Mouse (Mus musculus) bone marrow macrophage, adult 2 months (primary cell): ENCODE results near the gene Ppil3. TPM values are rescaled to one million over a fixed set of nuclear protein-coding genes. Genes with fewer than 3 reads are reported as not detected.

Source experiments
- H3K27ac ChIP-seq: 2 replicates; pipeline ENCODE4 v1.5.1; 2012; ENCODE audit warnings: low read depth, low read length; ENCODE audit not compliant: insufficient read depth
- H3K4me1 ChIP-seq: 2 replicates; pipeline ENCODE4 v1.6.1; 2012; ENCODE audit warnings: low read length; ENCODE audit not compliant: control insufficient read depth, insufficient read depth
- H3K4me3 ChIP-seq: 2 replicates; pipeline ENCODE4 v1.5.1; 2012; ENCODE audit warnings: mild to moderate bottlenecking, low read length, moderate library complexity; ENCODE audit not compliant: insufficient read depth
- CTCF ChIP-seq: IDR thresholded peaks from 2 replicates; pipeline ENCODE4 v1.5.1; 2012; ENCODE audit warnings: low read depth, mild to moderate bottlenecking, low read length, moderate library complexity
- POLR2A ChIP-seq: IDR thresholded peaks from 2 replicates; pipeline ENCODE4 v1.6.1; 2012; ENCODE audit warnings: mild to moderate bottlenecking, low read depth, low read length, borderline replicate concordance
- polyA plus RNA-seq: library from polyadenylated mRNA; stranded (reverse); fragments of >200 nt; gene quantifications from 2 replicates; pipeline ENCODE4 v1.2.4, GENCODE M21; 2012; ENCODE audit not compliant: missing spikeins, insufficient read depth, insufficient read length

Gene Ppil3
- polyA plus RNA-seq, 1 experiment: 23.8 TPM

- peaks cover 9% of the 10 kb centered on the region for H3K4me1 ChIP-seq
- H3K27ac ChIP-seq: peak overlapping the region; percentile 92
- TF ChIP-seq CTCF: no peak
- TF ChIP-seq POLR2A: no peak
- peak overlapping the region; percentile 83 for H3K4me3 ChIP-seq
Measured at GRCm38 (mm10) chr1:58393284-58394195, 51.7 kb downstream of the Ppil3 start.

GRCm38 (mm10) chr1:58392652-58393283 is 52.5 kb downstream of the Ppil3 start, which contains the start of gene Bzw1:
Gene Bzw1, plus strand, starts transcription at chr1:58392898.
- peak within 1 kb of the TSS; percentile 92 for H3K27ac ChIP-seq
- H3K4me3 ChIP-seq: peak within 1 kb of the TSS; percentile 83
- H3K4me1 ChIP-seq: peaks cover 9% of the 10 kb centered on the region
- TF ChIP-seq POLR2A (peak; percentile 59; the same call in 1 of the 2 replicates), CTCF (no peak)

GRCm38 (mm10) chr1:58392268-58392651 is 53.0 kb downstream of the Ppil3 start:
- no peak for TF ChIP-seq CTCF
- no peak for TF ChIP-seq POLR2A
- peak overlapping the region; percentile 92 for H3K27ac ChIP-seq
- H3K4me1 ChIP-seq: peaks cover 9% of the 10 kb centered on the region
- H3K4me3 ChIP-seq: peak overlapping the region; percentile 83

GRCm38 (mm10) chr1:58391421-58392267 is 53.6 kb downstream of the Ppil3 start:
- H3K27ac ChIP-seq: no peak overlapping the region
- peak overlapping the region; percentile 83 for H3K4me3 ChIP-seq
- TF ChIP-seq POLR2A (no peak), CTCF (no peak)
- H3K4me1 ChIP-seq: peaks cover 9% of the 10 kb centered on the region

DNA sequence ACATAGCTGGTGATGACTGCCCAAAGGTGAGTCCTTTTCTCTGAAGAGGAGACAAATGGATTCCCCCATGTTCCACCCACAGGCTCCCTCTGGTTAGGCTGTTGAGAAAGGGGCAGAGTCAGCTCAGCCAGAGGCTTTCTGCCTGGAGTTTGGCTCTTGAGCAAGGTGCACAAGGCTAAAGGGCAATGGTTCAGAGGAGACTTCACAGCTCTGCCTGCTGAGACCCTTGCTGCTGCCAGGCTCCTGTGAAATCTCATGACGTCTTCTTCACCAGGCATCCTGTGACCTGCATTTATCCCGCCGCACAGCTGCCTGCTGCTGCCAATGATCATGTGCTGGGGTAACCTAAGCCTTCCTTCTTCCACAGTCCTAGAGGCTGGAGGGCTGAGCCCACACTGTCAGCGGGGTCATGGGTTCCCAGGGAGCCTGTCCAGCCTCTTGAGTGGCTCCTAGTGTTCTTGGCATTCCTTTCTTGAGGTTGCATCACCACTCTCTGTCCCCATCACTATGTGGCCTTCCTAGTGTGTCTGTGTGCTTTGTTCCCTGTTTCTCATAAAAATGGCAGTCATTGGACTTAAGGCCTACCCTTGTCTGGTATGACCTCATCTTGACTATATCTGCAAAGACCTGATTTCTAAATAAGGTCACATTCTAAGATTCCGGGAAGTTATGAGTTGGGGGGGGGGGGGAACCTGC is 62.6 kb downstream of the Ppil3 start:
- no peaks in the 10 kb centered on the region for H3K4me1 ChIP-seq
- H3K4me3 ChIP-seq: no peak overlapping the region
- no peak overlapping the region for H3K27ac ChIP-seq
- TF ChIP-seq POLR2A (no peak), CTCF (no peak)

Other genes with a start within 250 kb of the Ppil3 start
- gene Aox4, start 235.1 kb downstream of the Ppil3 start, polyA plus RNA-seq: not detected in 2 replicates
- gene Aox2, start 167.2 kb downstream of the Ppil3 start, polyA plus RNA-seq: 0.23 TPM in 1 of 2 replicates, not detected in the other
- 113 and 126 TPM in 2 replicates for gene Bzw1, start 52.6 kb downstream of the Ppil3 start, polyA plus RNA-seq
- 270 and 287 TPM in 2 replicates for gene Clk1, start 21.4 kb downstream of the Ppil3 start, polyA plus RNA-seq
- 10.3 and 13.7 TPM in 2 replicates for gene Nif3l1, start 335 bp downstream of the Ppil3 start, polyA plus RNA-seq
- 12.2 and 14.3 TPM in 2 replicates for gene Orc2, start 59.6 kb upstream of the Ppil3 start, polyA plus RNA-seq
- 5.9 and 9.1 TPM in 2 replicates for gene Fam126b, start 140.8 kb upstream of the Ppil3 start, polyA plus RNA-seq
- 94.5 and 121 TPM in 2 replicates for gene Ndufb3, start 140.9 kb upstream of the Ppil3 start, polyA plus RNA-seq